Mouse (Mus musculus) T-helper 17 cell (primary cell): ENCODE data around the gene Vmn1r15.

Source experiments
- in situ Hi-C, 2 experiments: fragments of 300-600 bp; cut with MboI, MseI; formaldehyde crosslinking; loops; 1 replicate in 1 of 2; 2 replicates in 1 of 2; pipeline ENCODE4 v1.15.1; 2025; ENCODE audit warnings: high pct_unique_total_duplicates in 2 of 2

The Vmn1r15 gene

GRCm38 (mm10) chr6:57257652-57258051, at the start of gene Vmn1r15:
Gene Vmn1r15 (plus strand): TSS chr6:57257952.
- in situ Hi-C loops: no loop called here

- in situ Hi-C loops: loop anchor here in 1 of 2 experiments (5.0 kb wide), 1 partner anchor 74 kb away; the partner anchor contains the start of gene Vmn1r12
Observed at GRCm38 (mm10) chr6:57231386-57231785, 26.4 kb upstream of the Vmn1r15 start, which contains the start of gene Vmn1r14. Gene Vmn1r14 (plus strand): TSS chr6:57231686.

- in situ Hi-C loops: no loop called here
Observed at GRCm38 (mm10) chr6:57260990-57261389, 3.2 kb downstream of the Vmn1r15 start.

- in situ Hi-C loops: no loop called here
Observed at GRCm38 (mm10) chr6:57271881-57272280, 14.1 kb downstream of the Vmn1r15 start.

- in situ Hi-C loops: no loop called here
Observed at GRCm38 (mm10) chr6:57272517-57272916, 14.8 kb downstream of the Vmn1r15 start.

GRCm38 (mm10) chr6:57278952-57279351, 21.2 kb downstream of the Vmn1r15 start:
- in situ Hi-C loops: no loop called here
